Comparison of ENCODE assay signal across 8 mouse cellular contexts in the genomic region with DNA sequence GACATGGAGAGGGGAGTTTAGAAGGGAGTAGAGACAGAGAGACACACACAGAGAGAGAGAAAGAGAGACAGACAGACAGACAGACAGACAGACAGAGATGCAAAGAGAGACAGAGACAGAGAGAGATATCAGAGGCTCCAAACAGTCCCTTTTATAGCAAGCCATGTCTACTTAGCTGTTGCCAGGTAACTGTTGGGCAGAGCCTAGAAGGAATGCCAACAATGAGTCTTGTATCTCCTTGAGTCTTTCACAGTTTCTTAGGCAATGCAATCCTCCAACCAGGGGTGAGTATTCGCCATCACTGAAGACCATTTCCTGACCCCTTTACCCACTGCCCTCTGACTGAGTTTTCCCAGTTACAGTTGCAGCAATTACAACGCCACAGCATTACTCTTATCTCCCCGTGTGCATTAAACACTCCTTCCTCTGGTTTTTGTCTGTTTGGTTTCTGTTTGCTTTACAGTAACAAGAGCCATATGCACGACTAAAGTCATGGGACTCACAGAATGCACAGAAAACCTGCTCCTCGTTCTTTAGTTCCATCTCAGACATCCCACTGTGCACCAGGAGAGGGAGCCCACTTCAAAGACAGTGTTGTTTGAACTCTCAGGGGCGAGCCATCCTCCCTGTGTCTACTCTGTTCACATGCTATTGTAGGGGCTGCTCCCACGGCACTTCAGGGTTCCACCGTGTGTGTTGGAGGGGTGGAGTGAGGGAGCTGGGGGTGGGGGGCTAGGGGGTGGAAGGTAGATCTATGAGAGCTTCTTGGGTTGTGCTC. TPM values are rescaled to one million over a fixed set of nuclear protein-coding genes. Genes with fewer than 3 reads are reported as not detected.
A peak's percentile ranks its signal among the peaks of the same experiment; 100 is the strongest.
DNase-seq lines count a peak whose midpoint lies in the region; ATAC-seq lines count a peak whose summit lies in the region.

No protein-coding gene starts in this region.

- H3K4me2 ChIP-seq in hindbrain, embryonic 14.5 days (replicated peaks), result no peak overlapping the region
- no peak overlapping the region for H3K4me2 ChIP-seq in hindbrain, embryonic 15.5 days
- H3K4me2 ChIP-seq in lung, embryonic 16.5 days (ENCODE audit: low read depth, low read length), result no peak overlapping the region
- no peak overlapping the region for H3K4me2 ChIP-seq in stomach, embryonic 14.5 days (replicated peaks; ENCODE audit: low read depth, low read length)

- WGBS in hindbrain, embryonic 10.5 days, result 10% methylated on average over 8 of the region's 8 CpGs
- WGBS in hindbrain, embryonic 14.5 days, result 6% methylated on average over 8 of the region's 8 CpGs
- 8% methylated on average over 8 of the region's 8 CpGs for WGBS in hindbrain, embryonic 15.5 days
- WGBS in lung, embryonic 16.5 days, result 6% methylated on average over 8 of the region's 8 CpGs
- 10% methylated on average over 8 of the region's 8 CpGs for WGBS in stomach, embryonic 14.5 days

- no peaks in the 10 kb centered on the region for H3K27me3 ChIP-seq in hindbrain, embryonic 10.5 days (ENCODE audit: insufficient read depth, poor library complexity, severe bottlenecking)
- H3K27me3 ChIP-seq in hindbrain, embryonic 14.5 days (ENCODE audit: control insufficient read depth, insufficient read depth, low read length), result no peaks in the 10 kb centered on the region
- H3K27me3 ChIP-seq in hindbrain, embryonic 15.5 days, result no peaks in the 10 kb centered on the region
- no peaks in the 10 kb centered on the region for H3K27me3 ChIP-seq in lung, embryonic 16.5 days (ENCODE audit: control insufficient read depth, insufficient read depth, low read depth, low read length)
- H3K27me3 ChIP-seq in stomach, embryonic 14.5 days (ENCODE audit: control insufficient read depth, insufficient read depth, low read length), result no peaks in the 10 kb centered on the region

- H3K27ac ChIP-seq in hindbrain, embryonic 10.5 days, result peak overlapping the region; percentile 40; the same call in 1 of the 2 replicates
- no peak overlapping the region for H3K27ac ChIP-seq in hindbrain, embryonic 14.5 days
- no peak overlapping the region for H3K27ac ChIP-seq in hindbrain, embryonic 15.5 days (replicated peaks)
- no peak overlapping the region for H3K27ac ChIP-seq in lung, embryonic 16.5 days (ENCODE audit: low read length)
- no peak overlapping the region for H3K27ac ChIP-seq in stomach, embryonic 14.5 days (ENCODE audit: low read length)

- H3K9ac ChIP-seq in hindbrain, embryonic 14.5 days, result no peak overlapping the region
- H3K9ac ChIP-seq in hindbrain, embryonic 15.5 days, result no peak overlapping the region
- no peak overlapping the region for H3K9ac ChIP-seq in lung, embryonic 16.5 days (ENCODE audit: low read length)
- H3K9ac ChIP-seq in stomach, embryonic 14.5 days (replicated peaks; ENCODE audit: low read depth, low read length), result no peak overlapping the region

- H3K4me3 ChIP-seq in hindbrain, embryonic 10.5 days, result no peak overlapping the region
- no peak overlapping the region for H3K4me3 ChIP-seq in hindbrain, embryonic 14.5 days (replicated peaks; ENCODE audit: low read length)
- H3K4me3 ChIP-seq in hindbrain, embryonic 15.5 days, result no peak overlapping the region
- H3K4me3 ChIP-seq in lung, embryonic 16.5 days (ENCODE audit: low read length), result no peak overlapping the region
- no peak overlapping the region for H3K4me3 ChIP-seq in stomach, embryonic 14.5 days (ENCODE audit: low read depth, low read length)

- no peaks in the 10 kb centered on the region for H3K36me3 ChIP-seq in hindbrain, embryonic 10.5 days
- no peaks in the 10 kb centered on the region for H3K36me3 ChIP-seq in hindbrain, embryonic 14.5 days (replicated peaks; ENCODE audit: control insufficient read depth, insufficient read depth)
- H3K36me3 ChIP-seq in hindbrain, embryonic 15.5 days, result no peaks in the 10 kb centered on the region
- H3K36me3 ChIP-seq in lung, embryonic 16.5 days (ENCODE audit: control insufficient read depth, insufficient read depth, low read length), result no peaks in the 10 kb centered on the region
- no peaks in the 10 kb centered on the region for H3K36me3 ChIP-seq in stomach, embryonic 14.5 days (ENCODE audit: control insufficient read depth, insufficient read depth, low read length)

- no peaks in the 10 kb centered on the region for H3K9me3 ChIP-seq in hindbrain, embryonic 10.5 days
- H3K9me3 ChIP-seq in hindbrain, embryonic 14.5 days (ENCODE audit: control insufficient read depth, low read length), result no peaks in the 10 kb centered on the region
- no peaks in the 10 kb centered on the region for H3K9me3 ChIP-seq in hindbrain, embryonic 15.5 days
- no peaks in the 10 kb centered on the region for H3K9me3 ChIP-seq in lung, embryonic 16.5 days (ENCODE audit: control insufficient read depth, low read length)
- no peaks in the 10 kb centered on the region for H3K9me3 ChIP-seq in stomach, embryonic 14.5 days (ENCODE audit: control insufficient read depth, low read depth, low read length)

- ATAC-seq in hindbrain, embryonic 14.5 days (ENCODE audit: low FRiP score), result no peak
- ATAC-seq in hindbrain, embryonic 15.5 days (ENCODE audit: low FRiP score, low read depth), result peak; percentile 42; the same call in 1 of the 2 replicates
- peak; percentile 65 for ATAC-seq in lung, embryonic 16.5 days (ENCODE audit: low read depth)
- peak; percentile 69 for ATAC-seq in stomach, embryonic 14.5 days (ENCODE audit: insufficient number of reproducible peaks, insufficient read depth, low FRiP score, low read depth)

- peak; percentile 52 for DNase-seq in hindbrain, embryonic 10.5 days (ENCODE audit: low spot score)
- DNase-seq in hindbrain, embryonic 14.5 days (ENCODE audit: low spot score), result no peak
- DNase-seq in MEL-GATA-1-ER (ENCODE audit: extremely low read depth, low read depth), result peak; percentile 67
- DNase-seq in embryo, embryonic 11.5 days (ENCODE audit: low read depth, low spot score), result peak; percentile 32
- DNase-seq in adrenal gland, adult 18-20 months (ENCODE audit: low spot score in 2 of 2), result no peak

- peaks cover 20% of the 10 kb centered on the region for H3K4me1 ChIP-seq in hindbrain, embryonic 10.5 days (replicated peaks)
- no peaks in the 10 kb centered on the region; the same call in 1 of the 2 replicates for H3K4me1 ChIP-seq in hindbrain, embryonic 14.5 days (replicated peaks; ENCODE audit: control insufficient read depth, insufficient read depth, low read length)
- 0 out of 2 replicates have a peak, but pooled peaks cover 6% of the 10 kb centered on the region for H3K4me1 ChIP-seq in hindbrain, embryonic 15.5 days (replicated peaks)
- H3K4me1 ChIP-seq in lung, embryonic 16.5 days (replicated peaks; ENCODE audit: control insufficient read depth, insufficient read depth, low read length), result no peaks in the 10 kb centered on the region
- no peaks in the 10 kb centered on the region; the same call in 1 of the 2 replicates for H3K4me1 ChIP-seq in stomach, embryonic 14.5 days (ENCODE audit: control insufficient read depth, insufficient read depth, low read length)

RNA-seq across cellular contexts. Expression of gene Olfr221, which starts 2.8 kb away (rescaled TPM):
- polyA plus RNA-seq in hindbrain, embryonic 10.5 days (2016; fragmentation: Nextera tagmentation; extraction: Ambion mirVana), result not detected in 2 replicates
- polyA plus RNA-seq in hindbrain, embryonic 14.5 days (2014; fragmentation: Nextera tagmentation; extraction: Ambion mirVana), result not detected in 2 replicates
- 0.05 TPM in 1 of 2 replicates, not detected in the other for polyA plus RNA-seq in hindbrain, embryonic 15.5 days (2015; fragmentation: Nextera tagmentation; extraction: Ambion mirVana)
- polyA plus RNA-seq in lung, embryonic 16.5 days (2015; fragmentation: Nextera tagmentation; extraction: Ambion mirVana), result not detected in 2 replicates
- polyA plus RNA-seq in stomach, embryonic 14.5 days (2014; fragmentation: Nextera tagmentation; extraction: Ambion mirVana), result not detected in 2 replicates
- total RNA-seq in adrenal gland, adult 18-20 months (2021), result not detected

RNA-seq across cellular contexts. Expression of gene Zfp219, which starts 24.6 kb away (rescaled TPM):
- polyA plus RNA-seq in hindbrain, embryonic 10.5 days (2016; fragmentation: Nextera tagmentation; extraction: Ambion mirVana), result 74.3 and 83.6 TPM in 2 replicates
- polyA plus RNA-seq in hindbrain, embryonic 14.5 days (2014; fragmentation: Nextera tagmentation; extraction: Ambion mirVana), result 26.4 and 28.7 TPM in 2 replicates
- polyA plus RNA-seq in hindbrain, embryonic 15.5 days (2015; fragmentation: Nextera tagmentation; extraction: Ambion mirVana), result 38.2 and 40.5 TPM in 2 replicates
- polyA plus RNA-seq in lung, embryonic 16.5 days (2015; fragmentation: Nextera tagmentation; extraction: Ambion mirVana), result 20.1 and 20.8 TPM in 2 replicates
- polyA plus RNA-seq in stomach, embryonic 14.5 days (2014; fragmentation: Nextera tagmentation; extraction: Ambion mirVana), result 30.8 and 32.8 TPM in 2 replicates
- 10 to 100 TPM; 53.9 to 61.2 TPM for total RNA-seq in adrenal gland, adult 18-20 months (2021)

RNA-seq across cellular contexts. Expression of gene Tmem253, which starts 29.6 kb away (rescaled TPM):
- 0.80 and 1.0 TPM in 2 replicates for polyA plus RNA-seq in hindbrain, embryonic 10.5 days (2016; fragmentation: Nextera tagmentation; extraction: Ambion mirVana)
- polyA plus RNA-seq in hindbrain, embryonic 14.5 days (2014; fragmentation: Nextera tagmentation; extraction: Ambion mirVana), result 0.29 and 0.37 TPM in 2 replicates
- 0.17 and 1.1 TPM in 2 replicates for polyA plus RNA-seq in hindbrain, embryonic 15.5 days (2015; fragmentation: Nextera tagmentation; extraction: Ambion mirVana)
- polyA plus RNA-seq in lung, embryonic 16.5 days (2015; fragmentation: Nextera tagmentation; extraction: Ambion mirVana), result 0.21 and 0.34 TPM in 2 replicates
- 0.62 and 2.0 TPM in 2 replicates for polyA plus RNA-seq in stomach, embryonic 14.5 days (2014; fragmentation: Nextera tagmentation; extraction: Ambion mirVana)
- 1 to 10 TPM; 2.1 to 2.3 TPM for total RNA-seq in adrenal gland, adult 18-20 months (2021)

RNA-seq across cellular contexts. Expression of gene Hnrnpc, which starts 58.7 kb away (rescaled TPM):
- 754 and 887 TPM in 2 replicates for polyA plus RNA-seq in hindbrain, embryonic 10.5 days (2016; fragmentation: Nextera tagmentation; extraction: Ambion mirVana)
- polyA plus RNA-seq in hindbrain, embryonic 14.5 days (2014; fragmentation: Nextera tagmentation; extraction: Ambion mirVana), result 447 and 451 TPM in 2 replicates
- 445 and 453 TPM in 2 replicates for polyA plus RNA-seq in hindbrain, embryonic 15.5 days (2015; fragmentation: Nextera tagmentation; extraction: Ambion mirVana)
- 603 and 612 TPM in 2 replicates for polyA plus RNA-seq in lung, embryonic 16.5 days (2015; fragmentation: Nextera tagmentation; extraction: Ambion mirVana)
- 586 and 599 TPM in 2 replicates for polyA plus RNA-seq in stomach, embryonic 14.5 days (2014; fragmentation: Nextera tagmentation; extraction: Ambion mirVana)
- 100 to 1,000 TPM; 285 to 298 TPM for total RNA-seq in adrenal gland, adult 18-20 months (2021)

Comparison
In these comparisons a context has a peak if more than half of its experiments do, and no peak if none do; other contexts are left out.
1. DNase-seq: peak in hindbrain, embryonic 10.5 days (single experiment), MEL-GATA-1-ER (single experiment) and embryo, embryonic 11.5 days (single experiment); none in hindbrain, embryonic 14.5 days (single experiment) and adrenal gland, adult 18-20 months (0 of 2).